Comparison of ENCODE assay signal across 10 mouse cellular contexts in the genomic region with DNA sequence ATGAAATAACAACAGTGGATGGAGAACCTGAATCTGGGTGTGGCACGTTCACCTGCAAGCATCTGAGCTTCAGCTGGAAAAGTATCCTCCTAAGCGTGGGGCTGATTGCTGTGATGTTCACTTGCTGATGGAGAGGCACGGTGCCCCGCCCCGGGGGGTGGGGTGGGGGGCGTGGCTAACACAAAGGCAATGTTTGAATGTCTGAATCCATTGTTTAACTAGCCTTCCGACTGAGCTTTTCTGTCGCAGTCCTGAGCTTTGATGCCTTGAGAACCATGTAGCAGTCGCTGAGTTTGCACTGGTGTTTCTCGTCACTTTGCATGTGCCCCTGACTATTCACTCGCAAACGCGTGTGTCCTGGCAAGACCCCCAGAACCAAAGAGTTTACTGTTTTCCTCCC.
DNase-seq lines count a peak whose midpoint lies in the region; ATAC-seq lines count a peak whose summit lies in the region.
"Had no signal": no experiment of that assay in that cellular context is flagged by ENCODE, and none has a peak within 500 bp of the region (broad histone marks: within the 10 kb centered on the region; RNA-seq: fewer than 3 reads in every experiment).

No protein-coding gene starts in this region.

- H3K4me2 ChIP-seq in heart, embryonic 14.5 days (ENCODE audit: low read length), result peak overlapping the region; percentile 57
- H3K4me2 ChIP-seq in forebrain, embryonic 11.5 days (ENCODE audit: low read depth, low read length, severe bottlenecking), result peak overlapping the region; percentile 18; the same call in 1 of the 2 replicates
- peak overlapping the region; percentile 53 for H3K4me2 ChIP-seq in limb, embryonic 13.5 days (replicated peaks)
- peak overlapping the region; percentile 33 for H3K4me2 ChIP-seq in neural tube, embryonic 11.5 days (ENCODE audit: low read depth)

- H3K27ac ChIP-seq in heart, embryonic 14.5 days (replicated peaks in 1 of 2; ENCODE audit: control insufficient read depth in 1 of 2, insufficient read depth in 1 of 2, low read depth in 2 of 2, low read length in 2 of 2), result no peak overlapping the region
- no peak overlapping the region for H3K27ac ChIP-seq in forebrain, embryonic 11.5 days (ENCODE audit: low read depth, low read length)
- no peak overlapping the region for H3K27ac ChIP-seq in limb, embryonic 13.5 days
- no peak overlapping the region for H3K27ac ChIP-seq in neural tube, embryonic 11.5 days (ENCODE audit: low read depth, low read length)
- H3K27ac ChIP-seq: liver, embryonic 14.5 days had no signal

- H3K9me3 ChIP-seq in heart, embryonic 14.5 days (ENCODE audit: control insufficient read depth, low read length), result no peaks in the 10 kb centered on the region
- H3K9me3 ChIP-seq in forebrain, embryonic 11.5 days (ENCODE audit: control insufficient read depth, low read length), result no peaks in the 10 kb centered on the region
- H3K9me3 ChIP-seq in limb, embryonic 13.5 days, result no peaks in the 10 kb centered on the region
- H3K9me3 ChIP-seq in neural tube, embryonic 11.5 days (ENCODE audit: control insufficient read depth, low read length), result no peaks in the 10 kb centered on the region

- 0 out of 2 replicates have a peak overlapping the region, but pooled peaks have one; percentile 25 for H3K9ac ChIP-seq in heart, embryonic 14.5 days (ENCODE audit: low read length)
- H3K9ac ChIP-seq in forebrain, embryonic 11.5 days (ENCODE audit: low read length), result 0 out of 2 replicates have a peak overlapping the region, but pooled peaks have one; percentile 20
- H3K9ac ChIP-seq in limb, embryonic 13.5 days, result no peak overlapping the region
- H3K9ac ChIP-seq in neural tube, embryonic 11.5 days (ENCODE audit: low read length), result peak overlapping the region; percentile 42
- H3K9ac ChIP-seq: liver, embryonic 14.5 days had no signal

- peaks cover 2 to 9% of the 10 kb centered on the region in 2 experiments; a peak in 3 of 4 replicates for H3K4me1 ChIP-seq in heart, embryonic 14.5 days (ENCODE audit: control insufficient read depth in 2 of 2, insufficient read depth in 2 of 2, low read length in 2 of 2)
- peaks cover 15% of the 10 kb centered on the region for H3K4me1 ChIP-seq in forebrain, embryonic 11.5 days (replicated peaks; ENCODE audit: control insufficient read depth, insufficient read depth, low read length)
- H3K4me1 ChIP-seq in limb, embryonic 13.5 days, result peaks cover 42% of the 10 kb centered on the region
- peaks cover 12% of the 10 kb centered on the region; the same call in 1 of the 2 replicates for H3K4me1 ChIP-seq in neural tube, embryonic 11.5 days (ENCODE audit: control insufficient read depth, insufficient read depth, low read length)

- WGBS in heart, embryonic 14.5 days, result 23% methylated on average over 13 of the region's 13 CpGs
- 9% methylated on average over 13 of the region's 13 CpGs for WGBS in forebrain, embryonic 11.5 days
- 17% methylated on average over 13 of the region's 13 CpGs for WGBS in limb, embryonic 13.5 days
- 10% methylated on average over 13 of the region's 13 CpGs for WGBS in neural tube, embryonic 11.5 days

- no peaks in the 10 kb centered on the region for H3K27me3 ChIP-seq in heart, embryonic 14.5 days (ENCODE audit: control insufficient read depth, insufficient read depth, low read length)
- no peaks in the 10 kb centered on the region for H3K27me3 ChIP-seq in forebrain, embryonic 11.5 days (ENCODE audit: control insufficient read depth, insufficient read depth, low read length)
- no peaks in the 10 kb centered on the region for H3K27me3 ChIP-seq in limb, embryonic 13.5 days
- H3K27me3 ChIP-seq in neural tube, embryonic 11.5 days (ENCODE audit: control insufficient read depth, insufficient read depth, low read length), result no peaks in the 10 kb centered on the region

- no peaks in the 10 kb centered on the region for H3K36me3 ChIP-seq in heart, embryonic 14.5 days (ENCODE audit: control insufficient read depth, insufficient read depth, low read length)
- H3K36me3 ChIP-seq in forebrain, embryonic 11.5 days (ENCODE audit: control insufficient read depth, insufficient read depth, low read length), result no peaks in the 10 kb centered on the region
- H3K36me3 ChIP-seq in limb, embryonic 13.5 days, result no peaks in the 10 kb centered on the region
- peaks cover 4% of the 10 kb centered on the region; the same call in 1 of the 2 replicates for H3K36me3 ChIP-seq in neural tube, embryonic 11.5 days (ENCODE audit: control insufficient read depth, insufficient read depth, low read length)
- H3K36me3 ChIP-seq: G1E had no signal

- H3K4me3 ChIP-seq in heart, embryonic 14.5 days (ENCODE audit: control insufficient read depth in 1 of 2, insufficient read depth in 1 of 2, low read depth in 1 of 2, low read length in 2 of 2), result peak overlapping the region; percentile 18 to 26; a peak in 3 of 4 replicates
- no peak overlapping the region for H3K4me3 ChIP-seq in forebrain, embryonic 11.5 days (ENCODE audit: low read depth, low read length)
- peak overlapping the region; percentile 18; the same call in 1 of the 2 replicates for H3K4me3 ChIP-seq in limb, embryonic 13.5 days
- H3K4me3 ChIP-seq in neural tube, embryonic 11.5 days (ENCODE audit: low read depth, low read length), result 0 out of 2 replicates have a peak overlapping the region, but pooled peaks have one; percentile 10

- ATAC-seq in heart, embryonic 14.5 days (ENCODE audit: insufficient number of reproducible peaks, insufficient read depth, low FRiP score, low read depth), result no peak
- no peak for ATAC-seq in forebrain, embryonic 11.5 days (replicated peaks; ENCODE audit: low FRiP score)
- no peak for ATAC-seq in limb, embryonic 13.5 days (ENCODE audit: low FRiP score, low read depth)
- ATAC-seq in neural tube, embryonic 11.5 days (ENCODE audit: insufficient read depth, low FRiP score, low TSS enrichment), result no peak

- intact Hi-C loops in heart, postnatal 36 days (cut with DNase I), result no loop called here

- no peak for DNase-seq in heart, postnatal 36 days
- peak; percentile 54 for DNase-seq in WW6 (ENCODE audit: low read depth, low spot score)
- DNase-seq in forebrain, embryonic 11.5 days (ENCODE audit: low spot score), result no peak
- DNase-seq in neural tube, embryonic 11.5 days (ENCODE audit: low spot score), result peak; percentile 66
- DNase-seq in T-cell, adult 2 months (ENCODE audit: low spot score), result no peak
- no peak for DNase-seq in spleen, adult 18-20 months

Comparison
In these comparisons a context has a peak if more than half of its experiments do, and no peak if none do; other contexts are left out.
1. DNase-seq: peak in WW6 (single experiment) and neural tube, embryonic 11.5 days (single experiment); none in heart, postnatal 36 days (0 of 2), forebrain, embryonic 11.5 days (single experiment), T-cell, adult 2 months (single experiment) and spleen, adult 18-20 months (0 of 2).
2. Peak in every context shown above with its lines, with median percentiles within 50 percentile points of each other: H3K4me2 ChIP-seq.